Mouse (Mus musculus) lung, postnatal 0 days (tissue): ENCODE data around the gene Sec1.

Experiments
- CTCF ChIP-seq: IDR thresholded peaks from 2 replicates; pipeline ENCODE4 v1.5.1; 2016; ENCODE audit warnings: antibody characterized with exemption, mild to moderate bottlenecking
- EP300 ChIP-seq: IDR thresholded peaks from 2 replicates; pipeline ENCODE4 v1.6.1; 2016; ENCODE audit warnings: antibody characterized with exemption, mild to moderate bottlenecking, control low read depth

GRCm38 (mm10) chr7:45704730-45705442 is 10.7 kb upstream of the Sec1 start, which contains the start of gene Dbp:
- TF ChIP-seq EP300, result peak; percentile 52; the same call in 1 of the 2 replicates
- no peak for TF ChIP-seq CTCF
